Comparison of ENCODE assay signal across 9 mouse cellular contexts in genomic region chr10:5923096-5923495, GRCm38 (mm10). TPM values are rescaled to one million over a fixed set of nuclear protein-coding genes. Genes with fewer than 3 reads are reported as not detected.
A peak's percentile ranks its signal among the peaks of the same experiment; 100 is the strongest.
DNase-seq lines count a peak whose midpoint lies in the region; ATAC-seq and TF ChIP-seq lines count a peak whose summit lies in the region.
"Had no signal": no experiment of that assay in that cellular context is flagged by ENCODE, and none has a peak within 500 bp of the region (broad histone marks: within the 10 kb centered on the region; RNA-seq: fewer than 3 reads in every experiment).

No protein-coding gene starts in this region.

- no peaks in the 10 kb centered on the region for H3K27me3 ChIP-seq in forebrain, embryonic 13.5 days
- 0 out of 2 replicates have a peak, but pooled peaks cover 9% of the 10 kb centered on the region for H3K27me3 ChIP-seq in forebrain, embryonic 12.5 days
- no peaks in the 10 kb centered on the region for H3K27me3 ChIP-seq in forebrain, embryonic 15.5 days
- H3K27me3 ChIP-seq in midbrain, postnatal 0 days (ENCODE audit: insufficient read depth, low read length), result no peaks in the 10 kb centered on the region

- peak overlapping the region; percentile 80; the same call in 1 of the 2 replicates for H3K4me3 ChIP-seq in forebrain, embryonic 13.5 days
- no peak overlapping the region for H3K4me3 ChIP-seq in forebrain, embryonic 12.5 days (replicated peaks)
- H3K4me3 ChIP-seq in forebrain, embryonic 15.5 days, result no peak overlapping the region
- H3K4me3 ChIP-seq in midbrain, postnatal 0 days (ENCODE audit: low read depth, low read length), result no peak overlapping the region

- no peak; the same call in 1 of the 2 replicates for ATAC-seq in forebrain, embryonic 13.5 days
- ATAC-seq in forebrain, embryonic 12.5 days (ENCODE audit: low FRiP score), result no peak
- ATAC-seq in forebrain, embryonic 15.5 days (replicated peaks), result 0 out of 2 replicates have a peak, but pooled peaks have one; percentile 8
- ATAC-seq in midbrain, postnatal 0 days (ENCODE audit: low FRiP score), result no peak; the same call in 1 of the 2 replicates

- no peaks in the 10 kb centered on the region for H3K9me3 ChIP-seq in forebrain, embryonic 13.5 days (replicated peaks)
- H3K9me3 ChIP-seq in forebrain, embryonic 12.5 days, result no peaks in the 10 kb centered on the region
- no peaks in the 10 kb centered on the region for H3K9me3 ChIP-seq in forebrain, embryonic 15.5 days
- H3K9me3 ChIP-seq in midbrain, postnatal 0 days (ENCODE audit: low read length), result no peaks in the 10 kb centered on the region
- H3K9me3 ChIP-seq: heart, embryonic 15.5 days had no signal

- no peak overlapping the region; the same call in 1 of the 2 replicates for H3K4me2 ChIP-seq in forebrain, embryonic 13.5 days
- no peak overlapping the region for H3K4me2 ChIP-seq in forebrain, embryonic 12.5 days
- H3K4me2 ChIP-seq in forebrain, embryonic 15.5 days (replicated peaks), result no peak overlapping the region; the same call in 1 of the 2 replicates
- no peak overlapping the region; the same call in 1 of the 2 replicates for H3K4me2 ChIP-seq in midbrain, postnatal 0 days (ENCODE audit: low read depth, low read length, poor library complexity, severe bottlenecking)

- H3K27ac ChIP-seq in forebrain, embryonic 13.5 days, result no peak overlapping the region
- no peak overlapping the region for H3K27ac ChIP-seq in forebrain, embryonic 12.5 days
- no peak overlapping the region for H3K27ac ChIP-seq in forebrain, embryonic 15.5 days (replicated peaks)
- H3K27ac ChIP-seq in midbrain, postnatal 0 days (ENCODE audit: low read depth, low read length), result no peak overlapping the region
- H3K27ac ChIP-seq: heart, embryonic 15.5 days had no signal

- H3K4me1 ChIP-seq in forebrain, embryonic 13.5 days, result peaks cover 9% of the 10 kb centered on the region
- H3K4me1 ChIP-seq in forebrain, embryonic 12.5 days, result peaks cover 16% of the 10 kb centered on the region
- H3K4me1 ChIP-seq in forebrain, embryonic 15.5 days, result peaks cover 19% of the 10 kb centered on the region
- H3K4me1 ChIP-seq in midbrain, postnatal 0 days (ENCODE audit: insufficient read depth, low read length), result no peaks in the 10 kb centered on the region

- TF ChIP-seq CTCF in midbrain, postnatal 0 days (IDR thresholded peaks at IDR 0.05), result peak; percentile 69

- peak; percentile 30 for DNase-seq in 3T3-L1 (ENCODE audit: low read depth, low spot score)
- peak; percentile 69 for DNase-seq in midbrain, postnatal 0 days (ENCODE audit: low spot score)
- no peak for DNase-seq in ovary, postnatal 14 days (ENCODE audit: low spot score)
- DNase-seq in adrenal gland, adult 18-20 months (ENCODE audit: low spot score in 2 of 2), result no peak
- no peak for DNase-seq in adrenal gland, postnatal 25 days

- 10% methylated on average over 9 of the region's 9 CpGs for WGBS in forebrain, embryonic 13.5 days
- WGBS in forebrain, embryonic 12.5 days, result 18% methylated on average over 9 of the region's 9 CpGs
- 10% methylated on average over 9 of the region's 9 CpGs for WGBS in forebrain, embryonic 15.5 days
- WGBS in midbrain, postnatal 0 days, result 8% methylated on average over 9 of the region's 9 CpGs

- H3K36me3 ChIP-seq in forebrain, embryonic 13.5 days (ENCODE audit: poor library complexity, severe bottlenecking), result no peaks in the 10 kb centered on the region
- no peaks in the 10 kb centered on the region for H3K36me3 ChIP-seq in forebrain, embryonic 12.5 days (replicated peaks)
- H3K36me3 ChIP-seq in forebrain, embryonic 15.5 days, result no peaks in the 10 kb centered on the region
- no peaks in the 10 kb centered on the region for H3K36me3 ChIP-seq in midbrain, postnatal 0 days (ENCODE audit: insufficient read depth, low read length)
- H3K36me3 ChIP-seq: heart, embryonic 15.5 days had no signal

- no peak overlapping the region for H3K9ac ChIP-seq in forebrain, embryonic 13.5 days
- no peak overlapping the region for H3K9ac ChIP-seq in forebrain, embryonic 12.5 days
- H3K9ac ChIP-seq in forebrain, embryonic 15.5 days (replicated peaks), result no peak overlapping the region
- no peak overlapping the region for H3K9ac ChIP-seq in midbrain, postnatal 0 days (replicated peaks; ENCODE audit: low read length, poor library complexity, severe bottlenecking)

RNA-seq across cellular contexts. Expression of gene Rgs17, which starts 0.9 kb away (rescaled TPM):
- 7.1 and 7.7 TPM in 2 replicates for polyA plus RNA-seq in forebrain, embryonic 13.5 days (2015; fragmentation: Nextera tagmentation; extraction: Ambion mirVana)
- polyA plus RNA-seq in forebrain, embryonic 12.5 days (2016; fragmentation: Nextera tagmentation; extraction: Ambion mirVana), result 4.0 and 4.2 TPM in 2 replicates
- polyA plus RNA-seq in forebrain, embryonic 15.5 days (2015; fragmentation: Nextera tagmentation; extraction: Ambion mirVana), result 12.2 and 12.7 TPM in 2 replicates
- 45.9 and 52.2 TPM in 2 replicates for total RNA-seq in midbrain, postnatal 0 days (2014; rRNA removed)
- 58.8 and 59.7 TPM in 2 replicates for polyA plus RNA-seq in midbrain, postnatal 0 days (2015; fragmentation: Nextera tagmentation; extraction: Ambion mirVana)
- total RNA-seq in adrenal gland, adult 18-20 months (2021), result 1 to 10 TPM; 1.0 to 1.3 TPM
- total RNA-seq in adrenal gland, postnatal 25 days (2021), result 0.90 and 1.3 TPM in 2 replicates

Comparison
In these comparisons a context has a peak if more than half of its experiments do, and no peak if none do; other contexts are left out.
1. DNase-seq: peak in 3T3-L1 (single experiment) and midbrain, postnatal 0 days (single experiment); none in ovary, postnatal 14 days (single experiment), adrenal gland, adult 18-20 months (0 of 2) and adrenal gland, postnatal 25 days (single experiment).